Mouse (Mus musculus) kidney, embryonic 16.5 days (tissue): ENCODE measurements at regions not wholly inside any gene's neighbourhood (a gene's known extent, or its start where the extent isn't known, plus 50 kb on each side); places are given as distances from the start of the nearest gene placed in this dataset.

Source experiments
- ATAC-seq: fragments of 200-750 bp; cut with Nextera tagmentation; 2 replicates; pipeline ENCODE4 v1.8.0; 2017; ENCODE audit warnings: moderate TSS enrichment; ENCODE audit not compliant: low FRiP score, low TSS enrichment
- H3K27ac ChIP-seq: fragments of 300-500 bp; sonication (generic); 2 replicates; pipeline ENCODE4 v1.5.1; 2014; ENCODE audit warnings: low read length
- H3K27me3 ChIP-seq: fragments of 300-500 bp; sonication (generic); 2 replicates; pipeline ENCODE4 v1.6.1; 2014; ENCODE audit warnings: low read length, control low read depth, mixed read lengths; ENCODE audit not compliant: insufficient read depth
- H3K36me3 ChIP-seq: fragments of 300-500 bp; sonication (generic); 2 replicates; pipeline ENCODE4 v1.6.1; 2014; ENCODE audit warnings: low read length, control low read depth, mixed read lengths; ENCODE audit not compliant: insufficient read depth
- H3K4me1 ChIP-seq: fragments of 300-500 bp; sonication (generic); 2 replicates; pipeline ENCODE4 v1.6.1; 2014; ENCODE audit warnings: low read length, control low read depth, mixed read lengths; ENCODE audit not compliant: insufficient read depth
- H3K4me2 ChIP-seq: fragments of 300-500 bp; sonication (generic); replicated peaks from 2 replicates; pipeline ENCODE4 v1.6.1; 2014; ENCODE audit warnings: low read depth, low read length
- H3K4me3 ChIP-seq: fragments of 300-500 bp; sonication (generic); 2 replicates; pipeline ENCODE4 v1.5.1; 2014; ENCODE audit warnings: mild to moderate bottlenecking, low read length
- H3K9ac ChIP-seq: fragments of 300-500 bp; sonication (generic); replicated peaks from 2 replicates; pipeline ENCODE4 v1.6.1; 2014; ENCODE audit warnings: low read length
- H3K9me3 ChIP-seq: fragments of 300-500 bp; sonication (generic); 2 replicates; pipeline ENCODE4 v1.6.1; 2016; ENCODE audit warnings: low read length, control low read depth
- WGBS: fragments of 180-500 bp; shearing (Covaris S2); extraction: QIAGEN DNeasy Blood & Tissue Kit; methylation state at CpG from one replicate; pipeline ENCODE4 v1.1.7; 2014; 5-methylcytosine and 5-hydroxymethylcytosine counted together

GRCm38 (mm10) chr1:92386752-92387151, 86.9 kb downstream of the Ndufa10 start:
- Histone ChIP-seq H3K9ac (no peak overlapping the region), H3K4me2 (no peak overlapping the region), H3K36me3 (no peaks in the 10 kb centered on the region), H3K9me3 (peaks cover 2% of the 10 kb centered on the region; the same call in 1 of the 2 replicates), H3K27me3 (no peaks in the 10 kb centered on the region), H3K27ac (no peak overlapping the region), H3K4me3 (no peak overlapping the region), H3K4me1 (no peaks in the 10 kb centered on the region)
- no peak for ATAC-seq

- no peak for ATAC-seq
These were observed 88.7 kb downstream of the Ndufa10 start for GRCm38 (mm10) chr1:92384945-92385344.

GRCm38 (mm10) chr1:92383749-92384148, 89.9 kb downstream of the Ndufa10 start:
- WGBS = 74% methylated on average over 4 of the region's 4 CpGs
- no peak overlapping the region for H3K27ac ChIP-seq
- no peak overlapping the region for H3K4me3 ChIP-seq
- no peak overlapping the region for H3K9ac ChIP-seq
- no peak for ATAC-seq
- H3K9me3 ChIP-seq = peaks cover 4% of the 10 kb centered on the region; the same call in 1 of the 2 replicates
- no peaks in the 10 kb centered on the region for H3K36me3 ChIP-seq
- H3K27me3 ChIP-seq = no peaks in the 10 kb centered on the region
- H3K4me2 ChIP-seq = no peak overlapping the region
- H3K4me1 ChIP-seq = peaks cover 13% of the 10 kb centered on the region

More at GRCm38 (mm10) chr1:92384945-92385344, 88.7 kb downstream of the Ndufa10 start:
- Histone ChIP-seq H3K27ac (no peak overlapping the region), H3K9me3 (peaks cover 4% of the 10 kb centered on the region; the same call in 1 of the 2 replicates), H3K4me1 (0 out of 2 replicates have a peak, but pooled peaks cover 3% of the 10 kb centered on the region), H3K9ac (no peak overlapping the region), H3K36me3 (no peaks in the 10 kb centered on the region), H3K27me3 (no peaks in the 10 kb centered on the region), H3K4me3 (no peak overlapping the region), H3K4me2 (no peak overlapping the region)

- Histone ChIP-seq H3K36me3 (no peaks in the 10 kb centered on the region), H3K27me3 (no peaks in the 10 kb centered on the region), H3K9me3 (peaks cover 4% of the 10 kb centered on the region; the same call in 1 of the 2 replicates), H3K9ac (no peak overlapping the region), H3K4me2 (no peak overlapping the region), H3K4me3 (no peak overlapping the region), H3K27ac (peak overlapping the region; percentile 26; the same call in 1 of the 2 replicates), H3K4me1 (peaks cover 20% of the 10 kb centered on the region)
- no peak for ATAC-seq
- WGBS = 50% methylated on average over 3 of the region's 3 CpGs
These were observed 94.2 kb downstream of the Ndufa10 start for GRCm38 (mm10) chr1:92379510-92379886.

DNA sequence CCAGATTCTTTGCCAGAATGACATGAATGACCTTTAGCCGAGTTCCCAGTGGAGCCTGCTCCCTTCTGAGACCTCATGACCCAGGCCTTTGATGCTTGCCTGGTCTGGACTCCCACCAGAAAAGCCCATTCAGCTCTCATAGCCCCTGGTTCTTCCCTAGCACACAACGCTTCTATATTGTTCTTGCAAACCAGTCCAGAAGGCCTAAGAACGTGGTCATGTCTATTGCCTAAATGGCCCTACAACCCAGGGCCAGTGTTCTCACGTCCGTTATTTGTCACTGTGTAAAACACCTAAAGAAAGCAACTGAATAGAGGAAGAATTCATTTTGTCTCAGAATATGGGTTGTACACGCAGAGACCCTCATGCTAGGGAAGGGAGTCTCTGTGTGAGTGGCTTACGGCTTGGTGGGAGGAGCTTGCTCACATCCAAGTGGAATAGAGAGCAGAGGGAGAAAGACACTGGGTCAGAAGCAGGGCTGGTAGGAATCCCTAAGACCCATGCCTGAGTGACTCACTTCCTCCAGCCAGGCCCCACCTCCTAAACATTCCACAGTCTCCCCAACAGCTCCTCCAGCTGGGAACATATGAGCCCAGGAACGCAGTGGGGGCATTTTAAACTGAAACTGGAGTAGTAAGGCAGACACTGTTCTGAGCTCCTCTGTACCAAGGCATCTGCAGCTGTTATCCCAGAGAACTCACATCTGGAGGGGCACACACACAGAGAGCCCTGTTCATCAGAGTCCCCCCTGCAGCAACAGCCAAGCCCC, 94.7 kb downstream of the Ndufa10 start:
- Histone ChIP-seq H3K4me2 (no peak overlapping the region), H3K36me3 (no peaks in the 10 kb centered on the region), H3K9me3 (peaks cover 4% of the 10 kb centered on the region; the same call in 1 of the 2 replicates), H3K4me3 (no peak overlapping the region), H3K27ac (peak overlapping the region; percentile 32; the same call in 1 of the 2 replicates), H3K9ac (no peak overlapping the region), H3K27me3 (no peaks in the 10 kb centered on the region), H3K4me1 (peaks cover 20% of the 10 kb centered on the region)
- 56% methylated on average over 8 of the region's 8 CpGs for WGBS
- ATAC-seq = peak; percentile 91

GRCm38 (mm10) chr1:92376456-92376855, 97.2 kb downstream of the Ndufa10 start:
- Histone ChIP-seq H3K9ac (no peak overlapping the region), H3K27ac (no peak overlapping the region), H3K4me2 (no peak overlapping the region), H3K9me3 (no peaks in the 10 kb centered on the region; the same call in 1 of the 2 replicates), H3K27me3 (no peaks in the 10 kb centered on the region), H3K4me1 (peaks cover 29% of the 10 kb centered on the region), H3K4me3 (no peak overlapping the region), H3K36me3 (no peaks in the 10 kb centered on the region)
- ATAC-seq = no peak
- WGBS = 23% methylated on average over 4 of the region's 4 CpGs

- peak; percentile 8; the same call in 1 of the 2 replicates for ATAC-seq
- Histone ChIP-seq H3K27me3 (no peaks in the 10 kb centered on the region), H3K4me2 (no peak overlapping the region), H3K4me3 (no peak overlapping the region), H3K36me3 (no peaks in the 10 kb centered on the region), H3K9ac (no peak overlapping the region), H3K4me1 (peaks cover 22% of the 10 kb centered on the region; the same call in 1 of the 2 replicates), H3K9me3 (no peaks in the 10 kb centered on the region), H3K27ac (no peak overlapping the region)
- 64% methylated on average over 5 of the region's 5 CpGs for WGBS
These were observed 101.3 kb downstream of the Ndufa10 start for GRCm38 (mm10) chr1:92372222-92372990.

- no peak overlapping the region for H3K9ac ChIP-seq
- no peak overlapping the region for H3K4me3 ChIP-seq
- peaks cover 19% of the 10 kb centered on the region; the same call in 1 of the 2 replicates for H3K4me1 ChIP-seq
- no peaks in the 10 kb centered on the region for H3K9me3 ChIP-seq
- no peaks in the 10 kb centered on the region for H3K36me3 ChIP-seq
- no peaks in the 10 kb centered on the region for H3K27me3 ChIP-seq
- 41% methylated on average over 11 of the region's 11 CpGs for WGBS
- H3K4me2 ChIP-seq = 0 out of 2 replicates have a peak overlapping the region, but pooled peaks have one; percentile 11
- peak; percentile 58 for ATAC-seq
- H3K27ac ChIP-seq = no peak overlapping the region
These were observed 102.2 kb downstream of the Ndufa10 start for GRCm38 (mm10) chr1:92371357-92371981.

- WGBS = 61% methylated on average over 4 of the region's 4 CpGs
- 0 out of 2 replicates have a peak, but pooled peaks have one; percentile 57 for ATAC-seq
- Histone ChIP-seq H3K27ac (no peak overlapping the region), H3K9ac (no peak overlapping the region), H3K4me2 (no peak overlapping the region), H3K27me3 (no peaks in the 10 kb centered on the region), H3K4me3 (no peak overlapping the region), H3K36me3 (no peaks in the 10 kb centered on the region), H3K9me3 (no peaks in the 10 kb centered on the region), H3K4me1 (peaks cover 15% of the 10 kb centered on the region; the same call in 1 of the 2 replicates)
These were observed 102.8 kb downstream of the Ndufa10 start for GRCm38 (mm10) chr1:92370842-92371241.
